Mouse (Mus musculus): ENCODE measurements around the gene Ccdc194. TPM values are rescaled to one million over a fixed set of nuclear protein-coding genes. Genes with fewer than 3 reads are reported as not detected.

Gene Ccdc194
- polyA plus RNA-seq, 1 experiment, result 0.04 TPM

GRCm38 (mm10) chr8:71554001-71554400, 28.5 kb upstream of the Ccdc194 start:
- no peaks in the 10 kb centered on the region for H3K79me2 ChIP-seq (ENCODE audit: control insufficient read depth, insufficient read depth)
- H3ac ChIP-seq (ENCODE audit: control insufficient read depth, insufficient read length), result no peak overlapping the region
- peaks cover 12% of the 10 kb centered on the region for H3K27me3 ChIP-seq (ENCODE audit: control insufficient read depth, insufficient read depth, insufficient read length)
- no peaks in the 10 kb centered on the region for H3K36me3 ChIP-seq (ENCODE audit: control insufficient read depth, insufficient read depth)
- no peak overlapping the region for H3K4me2 ChIP-seq (ENCODE audit: low read depth)
- TF ChIP-seq SRF (IDR thresholded peaks at IDR 0.05; ENCODE audit: control insufficient read depth, insufficient read length, low read depth) (no peak), MYOG (IDR thresholded peaks at IDR 0.05; ENCODE audit: control insufficient read depth in 1 of 3, insufficient read depth in 1 of 3, insufficient read length in 2 of 3, low read depth in 2 of 3) (no peak), POLR2A (IDR thresholded peaks at IDR 0.05; ENCODE audit: insufficient read length, low read depth) (no peak), USF1 (IDR thresholded peaks at IDR 0.05; ENCODE audit: low read depth) (no peak), CEBPB (IDR thresholded peaks at IDR 0.05; ENCODE audit: insufficient read depth, poor library complexity, severe bottlenecking) (no peak), E2F4 (IDR thresholded peaks at IDR 0.05; ENCODE audit: insufficient read depth) (no peak), MAX (IDR thresholded peaks at IDR 0.05; ENCODE audit: low read depth) (no peak), POLR2AphosphoS2 (IDR thresholded peaks at IDR 0.05; ENCODE audit: insufficient read length, low read depth) (no peak), TCF3 (IDR thresholded peaks at IDR 0.05; ENCODE audit: insufficient read length, low read depth) (no peak), REST (IDR thresholded peaks at IDR 0.05; ENCODE audit: insufficient read depth, insufficient read length) (no peak), TCF12 (IDR thresholded peaks at IDR 0.05; ENCODE audit: insufficient read depth, poor library complexity, severe bottlenecking) (no peak), MYOD1 (IDR thresholded peaks at IDR 0.05; ENCODE audit: control insufficient read depth in 1 of 3, insufficient read length in 2 of 3, low read depth in 2 of 3) (no peak)
- H3K4me3 ChIP-seq, result no peak overlapping the region

- TF ChIP-seq USF1 (IDR thresholded peaks at IDR 0.05; ENCODE audit: low read depth) (no peak), TCF3 (IDR thresholded peaks at IDR 0.05; ENCODE audit: insufficient read length, low read depth) (no peak), SRF (IDR thresholded peaks at IDR 0.05; ENCODE audit: control insufficient read depth, insufficient read length, low read depth) (no peak), CEBPB (IDR thresholded peaks at IDR 0.05; ENCODE audit: insufficient read depth, poor library complexity, severe bottlenecking) (no peak)
- H3K27me3 ChIP-seq (ENCODE audit: control insufficient read depth, insufficient read depth, insufficient read length), result peaks cover 2% of the 10 kb centered on the region
- no peaks in the 10 kb centered on the region for H3K36me3 ChIP-seq (ENCODE audit: control insufficient read depth, insufficient read depth)
- no peak overlapping the region for H3K4me3 ChIP-seq
- H3K79me2 ChIP-seq (ENCODE audit: control insufficient read depth, insufficient read depth), result no peaks in the 10 kb centered on the region
- H3K4me2 ChIP-seq (ENCODE audit: low read depth), result no peak overlapping the region
- no peak overlapping the region for H3ac ChIP-seq (ENCODE audit: control insufficient read depth, insufficient read length)
Measured at GRCm38 (mm10) chr8:71552770-71553169, 27.3 kb upstream of the Ccdc194 start.

GRCm38 (mm10) chr8:71550754-71551153, 25.2 kb upstream of the Ccdc194 start:
- no peak overlapping the region for H3ac ChIP-seq (ENCODE audit: control insufficient read depth, insufficient read length)
- no peak overlapping the region for H3K4me3 ChIP-seq
- H3K79me2 ChIP-seq (ENCODE audit: control insufficient read depth, insufficient read depth), result no peaks in the 10 kb centered on the region
- TF ChIP-seq USF1 (IDR thresholded peaks at IDR 0.05; ENCODE audit: low read depth), result no peak
- no peak for TF ChIP-seq MAX (IDR thresholded peaks at IDR 0.05; ENCODE audit: low read depth)
- TF ChIP-seq TCF12 (IDR thresholded peaks at IDR 0.05; ENCODE audit: insufficient read depth, poor library complexity, severe bottlenecking), result no peak
- TF ChIP-seq SRF (IDR thresholded peaks at IDR 0.05; ENCODE audit: control insufficient read depth, insufficient read length, low read depth), result no peak
- TF ChIP-seq TCF3 (IDR thresholded peaks at IDR 0.05; ENCODE audit: insufficient read length, low read depth), result no peak
- no peak for TF ChIP-seq REST (IDR thresholded peaks at IDR 0.05; ENCODE audit: insufficient read depth, insufficient read length)
- TF ChIP-seq E2F4 (IDR thresholded peaks at IDR 0.05; ENCODE audit: insufficient read depth), result no peak
- no peak for TF ChIP-seq POLR2AphosphoS2 (IDR thresholded peaks at IDR 0.05; ENCODE audit: insufficient read length, low read depth)
- TF ChIP-seq MYOG (IDR thresholded peaks at IDR 0.05; ENCODE audit: control insufficient read depth in 1 of 3, insufficient read depth in 1 of 3, insufficient read length in 2 of 3, low read depth in 2 of 3), result no peak
- no peak for TF ChIP-seq POLR2A (IDR thresholded peaks at IDR 0.05; ENCODE audit: insufficient read length, low read depth)
- TF ChIP-seq CEBPB (IDR thresholded peaks at IDR 0.05; ENCODE audit: insufficient read depth, poor library complexity, severe bottlenecking), result no peak
- no peak for TF ChIP-seq MYOD1 (IDR thresholded peaks at IDR 0.05; ENCODE audit: control insufficient read depth in 1 of 3, insufficient read length in 2 of 3, low read depth in 2 of 3)
- no peaks in the 10 kb centered on the region for H3K27me3 ChIP-seq (ENCODE audit: control insufficient read depth, insufficient read depth, insufficient read length)
- no peaks in the 10 kb centered on the region for H3K36me3 ChIP-seq (ENCODE audit: control insufficient read depth, insufficient read depth)
- H3K4me2 ChIP-seq (ENCODE audit: low read depth), result no peak overlapping the region

- Histone ChIP-seq H3K4me2 (ENCODE audit: low read depth) (no peak overlapping the region), H3K4me3 (no peak overlapping the region), H3K27me3 (ENCODE audit: control insufficient read depth, insufficient read depth, insufficient read length) (no peaks in the 10 kb centered on the region), H3ac (ENCODE audit: control insufficient read depth, insufficient read length) (no peak overlapping the region), H3K36me3 (ENCODE audit: control insufficient read depth, insufficient read depth) (no peaks in the 10 kb centered on the region), H3K79me2 (ENCODE audit: control insufficient read depth, insufficient read depth) (no peaks in the 10 kb centered on the region)
- TF ChIP-seq USF1 (IDR thresholded peaks at IDR 0.05; ENCODE audit: low read depth), result no peak
- TF ChIP-seq POLR2AphosphoS2 (IDR thresholded peaks at IDR 0.05; ENCODE audit: insufficient read length, low read depth), result no peak
- no peak for TF ChIP-seq MAX (IDR thresholded peaks at IDR 0.05; ENCODE audit: low read depth)
- TF ChIP-seq TCF3 (IDR thresholded peaks at IDR 0.05; ENCODE audit: insufficient read length, low read depth), result no peak
- no peak for TF ChIP-seq TCF12 (IDR thresholded peaks at IDR 0.05; ENCODE audit: insufficient read depth, poor library complexity, severe bottlenecking)
- no peak for TF ChIP-seq SRF (IDR thresholded peaks at IDR 0.05; ENCODE audit: control insufficient read depth, insufficient read length, low read depth)
Measured at GRCm38 (mm10) chr8:71547590-71547989, 22.1 kb upstream of the Ccdc194 start.

DNA sequence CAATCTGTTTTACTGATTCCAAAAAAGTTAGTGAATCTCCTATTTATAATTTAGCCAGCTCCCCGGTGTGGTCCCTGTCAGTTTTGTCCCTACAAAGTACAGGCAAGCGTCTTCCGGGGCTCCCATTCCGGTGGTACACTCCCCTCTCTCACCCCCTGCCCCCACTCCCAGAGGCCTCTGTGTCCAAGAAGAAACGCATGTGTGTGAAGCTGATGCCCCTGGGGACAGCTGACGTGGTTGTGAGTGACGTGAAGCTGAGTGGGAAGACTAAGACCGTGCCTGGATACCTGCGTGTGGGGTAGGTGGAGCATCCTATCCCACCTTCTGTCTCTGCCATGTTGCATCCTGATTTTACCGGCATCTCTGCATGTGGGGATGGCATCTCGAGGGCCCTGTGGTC, 19.5 kb upstream of the Ccdc194 start:
- TF ChIP-seq E2F4 (IDR thresholded peaks at IDR 0.05; ENCODE audit: insufficient read depth), result no peak
- no peak for TF ChIP-seq REST (IDR thresholded peaks at IDR 0.05; ENCODE audit: insufficient read depth, insufficient read length)
- no peak for TF ChIP-seq POLR2A (IDR thresholded peaks at IDR 0.05; ENCODE audit: insufficient read length, low read depth)
- TF ChIP-seq USF1 (IDR thresholded peaks at IDR 0.05; ENCODE audit: low read depth), result no peak
- TF ChIP-seq MAX (IDR thresholded peaks at IDR 0.05; ENCODE audit: low read depth), result no peak
- no peak for TF ChIP-seq TCF12 (IDR thresholded peaks at IDR 0.05; ENCODE audit: insufficient read depth, poor library complexity, severe bottlenecking)
- TF ChIP-seq MYOD1 (IDR thresholded peaks at IDR 0.05; ENCODE audit: control insufficient read depth in 1 of 3, insufficient read length in 2 of 3, low read depth in 2 of 3), result no peak
- no peak for TF ChIP-seq CEBPB (IDR thresholded peaks at IDR 0.05; ENCODE audit: insufficient read depth, poor library complexity, severe bottlenecking)
- TF ChIP-seq SRF (IDR thresholded peaks at IDR 0.05; ENCODE audit: control insufficient read depth, insufficient read length, low read depth), result no peak
- no peak for TF ChIP-seq TCF3 (IDR thresholded peaks at IDR 0.05; ENCODE audit: insufficient read length, low read depth)
- TF ChIP-seq MYOG (IDR thresholded peaks at IDR 0.05; ENCODE audit: control insufficient read depth in 1 of 3, insufficient read depth in 1 of 3, insufficient read length in 2 of 3, low read depth in 2 of 3), result no peak
- TF ChIP-seq POLR2AphosphoS2 (IDR thresholded peaks at IDR 0.05; ENCODE audit: insufficient read length, low read depth), result no peak
- no peak overlapping the region for H3K4me3 ChIP-seq
- H3K27me3 ChIP-seq (ENCODE audit: control insufficient read depth, insufficient read depth, insufficient read length), result no peaks in the 10 kb centered on the region
- H3K79me2 ChIP-seq (ENCODE audit: control insufficient read depth, insufficient read depth), result no peaks in the 10 kb centered on the region
- no peak overlapping the region for H3K4me2 ChIP-seq (ENCODE audit: low read depth)
- H3ac ChIP-seq (ENCODE audit: control insufficient read depth, insufficient read length), result no peak overlapping the region
- H3K36me3 ChIP-seq (ENCODE audit: control insufficient read depth, insufficient read depth), result no peaks in the 10 kb centered on the region
